Mouse (Mus musculus) G1E-ER4 (cell line): ENCODE measurements at regions not wholly inside any gene's neighbourhood (a gene's known extent, or its start where the extent isn't known, plus 50 kb on each side); places are given as distances from the start of the nearest gene placed in this dataset.

Experiments used
- GATA1 ChIP-seq: IDR thresholded peaks from one replicate; pipeline ENCODE4 v1.8.0; 2012; ENCODE audit warnings: low read length, inconsistent platforms

DNA sequence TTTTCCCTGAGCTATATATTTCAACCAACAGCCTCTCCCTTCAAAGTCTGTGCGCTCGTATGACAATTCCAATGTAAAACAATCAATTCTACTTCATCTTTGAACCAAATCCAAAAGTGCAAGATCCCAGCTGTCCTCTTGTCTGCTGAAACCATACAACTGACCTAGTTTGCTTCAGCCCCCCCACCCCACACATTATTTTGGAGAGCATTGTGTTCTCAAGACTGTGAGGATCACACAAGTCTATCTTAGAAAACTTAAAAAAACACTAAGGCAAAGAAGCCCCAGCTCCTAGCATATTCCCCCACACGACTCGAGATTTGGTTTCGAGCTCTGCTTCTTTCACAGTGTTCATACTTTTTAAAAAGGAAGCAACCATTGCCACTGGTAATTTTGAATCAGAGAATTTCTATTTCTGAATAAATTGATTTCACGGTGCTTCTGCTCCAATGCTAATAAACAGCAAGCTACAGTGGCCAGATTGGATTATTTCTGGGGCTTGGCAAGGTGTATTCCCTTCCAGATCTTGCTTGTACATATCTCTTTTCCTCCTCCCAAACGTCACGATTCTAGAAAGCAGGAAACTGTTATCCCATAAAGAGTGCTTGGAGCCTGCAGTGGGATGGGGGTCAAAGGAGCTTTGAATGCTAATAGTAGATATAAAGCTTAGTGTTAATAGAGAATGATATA, 744.7 kb downstream of the Stpg2 start:
- TF ChIP-seq GATA1: no peak

DNA sequence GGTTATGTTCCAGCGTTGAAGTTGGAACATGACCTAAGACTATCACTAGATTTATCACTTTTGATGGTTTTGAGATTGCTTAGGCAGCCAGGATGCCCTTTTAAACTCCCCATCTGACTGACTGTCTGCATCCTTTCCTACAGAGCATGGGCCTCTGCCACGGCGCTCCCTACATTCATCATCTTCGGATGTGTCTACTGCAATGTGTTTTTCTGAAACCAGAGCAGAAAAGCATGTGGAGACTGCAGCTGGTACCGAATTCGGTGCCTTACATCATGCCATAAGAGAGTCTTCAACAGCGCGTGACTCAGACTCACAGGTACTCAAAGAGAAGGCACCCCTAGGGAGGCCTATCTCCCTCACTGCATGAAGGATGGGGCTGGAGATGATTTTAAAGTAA, 746.0 kb downstream of the Stpg2 start:
- no peak for TF ChIP-seq GATA1

DNA sequence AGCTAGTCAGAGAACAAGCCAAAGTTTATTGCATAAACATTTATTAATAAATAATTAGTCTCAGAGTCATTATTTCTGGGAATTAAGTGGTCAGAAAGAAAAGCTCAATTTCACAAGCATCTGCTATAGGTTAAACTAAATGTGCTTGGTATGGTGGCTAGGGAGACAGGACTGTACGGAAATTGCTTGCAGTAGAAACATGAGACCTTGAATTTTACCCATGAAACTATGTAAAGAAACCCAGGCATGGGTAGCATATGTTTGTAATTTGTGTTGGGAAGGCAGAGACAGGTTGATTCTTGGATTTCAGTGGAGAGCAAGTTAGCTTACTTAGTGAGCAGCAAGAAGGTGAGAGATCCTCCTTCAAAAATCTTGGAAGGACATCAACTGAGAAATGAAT, 772.7 kb downstream of the Stpg2 start:
- TF ChIP-seq GATA1: no peak

DNA sequence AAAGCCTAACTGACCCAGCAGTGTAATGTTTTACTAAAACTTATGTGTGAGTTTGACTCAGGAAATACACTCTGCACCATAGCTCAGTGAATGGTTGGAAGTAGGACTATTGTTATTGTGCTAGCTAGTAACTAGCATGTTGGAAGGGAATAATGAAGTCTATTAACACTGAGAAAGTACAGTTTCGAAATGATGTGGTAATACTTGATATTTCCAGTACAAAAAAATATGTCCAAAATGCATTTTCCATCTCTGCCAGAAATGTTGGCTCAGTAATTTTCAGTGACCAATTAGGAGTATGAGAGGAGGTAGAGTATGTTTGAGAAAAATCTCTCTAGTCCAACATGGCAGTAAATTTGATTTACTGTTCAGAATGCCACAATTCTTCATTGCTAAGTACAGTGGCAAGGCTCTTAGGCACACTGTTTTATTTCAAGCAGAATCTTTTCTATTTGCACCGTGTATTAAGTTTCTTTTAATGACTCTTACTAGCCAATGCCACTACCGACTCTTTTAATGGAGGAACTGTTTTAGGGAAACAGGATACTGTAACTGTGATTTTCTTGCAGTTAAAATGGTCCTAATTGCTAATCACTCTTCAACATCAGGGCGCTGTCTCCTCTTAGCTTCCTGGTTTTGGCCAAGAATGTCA, 780.5 kb downstream of the Stpg2 start:
- TF ChIP-seq GATA1: no peak

DNA sequence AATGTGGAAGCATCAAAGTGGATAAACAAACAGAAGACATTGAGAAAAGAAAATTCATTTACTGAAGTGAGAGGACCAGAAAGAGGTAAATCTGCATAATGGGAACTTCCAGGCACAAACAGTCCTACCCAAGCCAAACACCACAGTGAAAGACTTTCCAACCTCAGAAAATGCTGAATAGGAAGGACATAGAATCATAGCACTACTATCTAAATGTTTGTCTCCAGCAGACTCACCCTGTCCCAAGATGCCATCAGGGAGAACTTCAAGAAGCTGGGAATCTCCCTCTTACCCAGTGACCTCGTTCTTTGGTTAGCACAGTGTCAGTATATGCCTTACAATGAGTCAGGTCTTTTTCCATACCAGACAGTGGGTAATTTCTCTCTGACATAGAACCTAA, 783.4 kb downstream of the Stpg2 start:
- TF ChIP-seq GATA1: no peak

DNA sequence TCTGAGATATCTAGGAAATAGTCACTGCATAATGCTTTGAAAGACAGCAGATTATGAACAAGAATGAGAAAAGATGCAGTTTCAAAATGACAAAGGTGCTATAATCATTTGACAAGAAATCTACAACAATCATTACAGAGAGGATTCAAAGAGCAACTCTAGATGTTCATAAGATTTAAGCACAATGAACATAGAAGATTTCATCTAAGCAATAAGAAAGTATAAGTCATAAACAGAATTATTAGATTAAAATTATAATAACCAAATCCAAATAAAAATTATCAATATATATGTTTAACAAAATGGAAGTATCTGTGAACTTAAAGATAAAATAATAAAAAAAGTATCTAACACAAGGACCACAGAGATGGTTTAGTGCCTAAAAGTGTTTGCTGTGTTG, 783.9 kb downstream of the Stpg2 start:
- TF ChIP-seq GATA1: no peak

DNA sequence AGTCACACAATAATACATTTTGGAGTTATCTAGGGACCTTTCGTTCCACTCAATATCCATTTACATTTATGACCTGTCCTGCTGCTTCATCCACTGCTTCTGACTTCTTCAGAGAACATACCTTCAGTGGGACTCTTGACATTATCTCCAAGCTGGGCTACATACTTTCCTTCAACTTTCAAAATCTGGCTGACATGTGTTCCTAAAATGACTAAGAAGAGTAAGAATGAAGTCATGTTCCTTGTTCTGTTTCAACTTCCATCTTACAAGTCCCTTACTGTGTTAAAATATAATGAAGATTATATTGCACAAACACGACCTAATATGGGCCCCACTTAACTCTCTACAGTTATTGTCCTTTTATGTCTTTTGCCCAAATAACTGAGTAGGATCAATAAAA, 807.0 kb downstream of the Stpg2 start:
- no peak for TF ChIP-seq GATA1

DNA sequence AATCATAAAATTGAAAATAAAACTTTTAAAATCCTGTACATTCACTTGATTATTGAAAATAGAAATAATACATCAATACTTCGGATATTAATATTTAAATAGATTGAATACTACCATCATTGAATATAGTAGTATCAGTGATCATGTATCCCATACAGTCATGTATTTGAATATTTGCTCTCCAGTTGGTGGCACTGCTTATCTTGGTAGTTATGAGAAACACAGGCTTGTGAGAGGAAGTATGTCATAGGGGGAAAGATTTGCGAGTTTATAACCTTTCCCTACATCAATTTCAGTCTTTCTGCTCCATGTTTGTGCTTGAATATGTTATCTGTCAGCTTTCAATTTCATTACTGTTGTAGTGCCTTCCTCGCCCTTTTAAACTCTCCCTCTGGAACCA, 828.6 kb downstream of the Stpg2 start:
- TF ChIP-seq GATA1: no peak

DNA sequence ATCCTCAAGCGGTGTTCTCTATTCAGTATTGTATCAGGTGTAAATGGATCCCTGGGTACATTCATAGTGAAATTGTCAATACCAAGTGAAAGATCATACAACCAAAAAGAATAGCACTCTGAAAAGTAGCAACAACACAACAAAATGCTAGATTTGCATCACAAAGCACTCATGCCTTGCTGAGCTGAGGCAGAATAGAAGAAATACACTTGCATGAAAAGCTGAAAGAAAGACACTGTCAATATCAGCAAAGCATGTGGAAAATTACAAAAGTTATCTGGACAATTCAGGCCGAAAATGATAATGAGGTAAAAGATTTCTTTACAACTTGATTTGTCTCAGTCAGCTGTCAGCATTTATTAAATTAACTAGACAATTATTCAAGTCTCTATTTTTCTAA, 829.6 kb downstream of the Stpg2 start:
- no peak for TF ChIP-seq GATA1

DNA sequence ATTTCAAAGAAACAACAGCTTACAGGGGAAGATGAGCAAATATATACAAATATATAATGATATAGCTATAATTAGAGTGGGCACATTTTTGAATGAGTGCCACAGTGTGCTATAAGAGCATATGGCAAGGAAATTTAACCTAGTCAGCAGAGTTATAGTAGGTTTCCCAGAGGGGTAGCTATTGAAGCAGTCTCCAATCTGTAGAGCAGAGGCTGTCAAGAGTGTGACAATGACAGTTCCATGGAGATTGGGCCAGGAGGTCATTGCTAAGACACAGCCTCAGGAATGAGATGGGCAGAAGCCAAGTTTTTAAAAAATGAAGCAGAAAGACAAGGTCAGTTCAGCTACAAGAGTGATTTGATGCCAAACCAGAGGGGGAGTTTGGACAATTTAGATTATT, 839.4 kb downstream of the Stpg2 start:
- no peak for TF ChIP-seq GATA1

DNA sequence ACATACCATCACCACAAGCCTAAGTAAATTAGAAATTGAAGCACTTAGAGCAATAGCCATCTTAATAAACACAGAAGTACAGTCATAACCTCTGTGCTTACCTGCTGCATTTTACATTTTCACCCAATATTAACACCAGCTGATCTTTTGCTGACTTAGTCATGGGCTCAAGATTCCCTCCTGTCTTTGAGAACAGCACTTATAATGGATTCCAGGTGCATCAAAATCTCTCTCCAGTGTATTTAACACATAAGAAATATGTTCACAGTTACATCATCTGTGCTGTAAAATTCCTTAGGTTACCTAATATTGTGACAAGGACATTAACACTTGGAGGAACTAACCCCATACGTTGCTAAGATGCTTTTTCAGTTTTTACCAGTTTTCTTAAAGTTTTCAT, 849.1 kb downstream of the Stpg2 start:
- no peak for TF ChIP-seq GATA1

DNA sequence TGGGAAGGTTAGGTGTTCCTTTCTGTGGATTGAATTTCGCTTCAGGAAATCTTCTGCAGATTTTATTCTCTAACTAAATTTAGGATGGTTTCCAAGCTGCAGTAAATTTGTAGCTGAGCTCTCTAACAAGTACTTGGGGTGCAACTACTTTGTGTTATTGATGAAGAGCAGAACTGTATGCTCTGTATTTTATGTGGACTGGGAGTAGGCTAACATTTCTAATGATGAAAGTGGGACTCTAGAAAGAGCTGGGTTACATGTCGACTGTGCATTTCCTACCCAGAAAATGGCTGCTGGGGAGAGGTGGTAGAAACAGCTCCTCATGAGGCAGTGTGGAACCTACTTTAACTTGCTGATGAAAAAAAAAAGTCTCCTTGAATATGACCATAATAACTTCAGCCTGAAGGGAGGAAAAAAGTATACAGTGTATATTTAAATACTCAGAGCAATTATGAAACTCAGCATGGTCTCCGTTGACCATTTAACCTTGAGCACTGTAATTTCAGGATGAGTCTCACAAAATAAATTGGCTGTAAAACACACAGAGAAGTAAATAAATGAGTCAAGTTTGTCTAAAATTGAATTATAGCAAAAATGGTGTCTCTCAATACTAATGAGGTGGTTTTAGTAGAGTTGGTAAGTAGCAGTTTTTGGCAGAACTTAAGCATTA, 852.6 kb downstream of the Stpg2 start:
- TF ChIP-seq GATA1: no peak

DNA sequence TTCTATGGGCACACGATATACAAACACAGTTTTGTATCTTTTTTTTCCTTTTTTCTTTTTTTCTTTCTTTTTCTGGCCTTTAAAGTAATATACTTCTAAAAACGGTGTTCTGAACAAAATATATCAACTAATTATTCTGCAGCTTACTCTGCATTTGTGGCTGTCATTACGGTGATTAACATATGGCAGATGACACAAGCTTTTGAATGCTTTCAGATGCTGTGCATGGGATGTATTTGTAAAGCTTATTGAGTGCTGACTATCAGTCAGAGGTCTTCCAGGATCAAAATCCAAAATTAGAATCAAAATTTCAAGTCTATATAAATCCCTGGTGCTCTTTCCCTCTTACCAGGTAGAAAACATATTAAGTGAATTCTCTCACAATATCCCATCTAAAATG, 853.6 kb downstream of the Stpg2 start:
- TF ChIP-seq GATA1: no peak

DNA sequence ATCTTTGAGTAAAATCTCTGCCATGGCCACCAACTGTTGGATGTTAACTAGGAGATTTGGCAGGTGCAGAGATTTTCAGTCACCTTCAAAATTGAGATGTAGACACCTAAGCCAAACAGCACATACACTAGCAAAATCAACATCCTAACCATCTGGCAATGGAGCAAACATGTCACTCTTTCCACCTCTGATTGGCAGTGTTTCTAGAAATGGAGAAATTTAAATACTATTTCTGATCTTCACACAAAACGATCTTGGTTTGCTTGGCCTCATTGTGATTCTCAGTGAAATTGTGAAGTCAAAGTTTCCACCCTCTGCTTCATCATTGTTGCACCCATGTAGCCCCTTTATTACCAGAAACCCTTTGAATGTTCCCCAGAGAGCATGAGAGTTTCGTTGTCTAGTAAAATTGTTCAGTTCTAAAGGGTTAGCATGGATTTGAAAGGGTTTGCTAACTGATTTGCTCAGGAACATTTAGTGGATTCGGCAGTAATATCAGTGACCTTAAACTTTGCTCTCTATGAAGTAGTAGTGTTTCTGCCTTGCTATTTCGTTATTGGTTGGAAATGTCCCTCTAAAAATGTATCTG, 854.1 kb downstream of the Stpg2 start:
- no peak for TF ChIP-seq GATA1

DNA sequence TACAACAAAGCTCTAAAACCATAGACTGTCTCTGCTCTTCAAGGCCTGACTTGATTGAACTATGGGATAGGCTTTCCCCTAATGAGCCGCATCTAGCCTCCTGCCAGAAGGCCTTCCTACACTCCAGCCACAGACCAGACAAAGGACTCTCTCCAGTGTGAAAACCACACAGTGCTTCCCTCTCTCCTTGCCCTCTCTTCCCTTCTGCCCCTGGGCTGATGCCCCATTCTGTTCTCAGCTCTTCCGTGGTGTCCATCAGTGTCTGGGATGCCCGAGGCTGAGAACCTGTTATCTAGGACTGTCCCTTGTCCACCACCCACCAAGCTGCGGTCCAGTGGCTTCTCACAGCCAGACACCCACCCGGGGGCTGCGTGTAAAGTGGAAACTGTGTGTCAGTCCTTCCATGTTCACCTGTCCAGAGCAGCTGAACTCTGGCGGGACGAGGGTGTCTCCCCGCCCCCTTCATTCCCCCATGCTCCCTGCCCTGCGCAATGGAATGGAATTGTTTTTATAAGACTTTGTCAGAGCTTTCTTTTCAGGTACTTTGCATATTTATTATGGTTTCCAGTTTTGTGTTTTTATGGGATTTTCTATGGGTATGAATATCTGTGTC, 856.4 kb downstream of the Stpg2 start:
- no peak for TF ChIP-seq GATA1

DNA sequence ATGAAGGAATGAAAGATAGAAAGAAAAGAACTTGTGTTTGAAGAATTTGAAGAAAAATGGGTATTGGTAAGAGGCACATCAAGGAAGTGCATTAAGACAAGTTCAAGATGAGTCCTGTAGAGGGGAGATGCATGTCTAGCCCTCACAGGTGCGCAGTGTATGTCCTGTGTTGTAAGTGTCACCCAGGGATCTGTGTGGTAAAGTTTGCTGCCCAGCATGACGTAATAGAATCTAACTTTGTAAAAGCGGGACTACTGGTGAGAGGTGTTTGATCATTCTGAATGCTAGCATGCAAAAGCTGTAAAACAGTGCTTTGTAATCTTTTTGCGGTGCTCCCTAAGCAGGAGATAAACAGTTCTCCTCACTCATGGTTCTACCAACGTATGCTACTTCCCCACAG, 857.4 kb downstream of the Stpg2 start:
- no peak for TF ChIP-seq GATA1
